Mouse (Mus musculus): ENCODE results near the gene Sugct. TPM values are rescaled to one million over a fixed set of nuclear protein-coding genes. Genes with fewer than 3 reads are reported as not detected.

Gene Sugct
- 3.8 and 6.5 TPM in 2 replicates for polyA plus RNA-seq (2012; rRNA removed)

- peak; percentile 99 for DNase-seq (ENCODE audit: low spot score)
These were observed at the start of gene Sugct, which contains the start of gene Mplkip for GRCm38 (mm10) chr13:17694911-17695699. TSS of gene Sugct (minus strand) at chr13:17695553. TSS of gene Mplkip (plus strand) at chr13:17695192.

GRCm38 (mm10) chr13:17728798-17729197 is 33.4 kb upstream of the Sugct start:
- no peak for DNase-seq (ENCODE audit: low spot score)

DNA sequence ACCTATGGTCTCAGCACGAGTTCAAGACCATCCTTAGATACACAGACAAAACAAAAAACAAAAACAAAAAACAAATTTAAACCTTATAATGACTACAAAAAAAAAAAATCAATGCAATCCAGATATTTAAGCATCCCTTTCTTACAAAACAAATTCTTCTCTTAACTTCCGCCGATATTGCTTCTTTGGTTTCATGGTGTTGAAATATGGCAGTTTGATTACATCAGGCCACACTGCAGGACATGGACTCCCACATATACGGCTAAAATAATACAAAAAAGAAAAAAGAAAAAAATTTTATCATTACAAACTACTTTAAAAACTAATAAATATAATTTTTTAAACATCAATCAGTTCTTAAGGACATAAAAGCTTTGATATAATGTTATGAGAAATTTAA is 32.6 kb upstream of the Sugct start:
- no peak for DNase-seq (ENCODE audit: low spot score)

DNA sequence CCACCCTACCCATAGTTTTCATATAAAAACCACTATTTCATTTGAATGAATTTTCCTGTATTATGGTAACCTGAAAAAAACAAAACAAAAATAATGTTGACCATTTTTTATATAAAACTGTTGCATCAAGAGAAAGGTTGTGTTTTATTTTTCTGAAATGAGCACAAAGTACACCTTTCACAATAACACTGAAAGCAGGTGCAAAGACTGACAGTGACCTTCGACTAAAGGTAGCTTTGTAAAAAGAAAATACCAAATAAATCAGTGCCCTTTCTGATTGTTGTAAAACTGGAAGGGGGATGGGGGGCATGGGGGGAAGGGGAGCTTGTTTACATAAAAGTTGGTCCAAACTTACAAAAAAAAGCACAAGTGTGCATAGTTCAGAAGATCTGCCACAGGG is 22.0 kb upstream of the Sugct start:
- no peak for DNase-seq (ENCODE audit: low spot score)

GRCm38 (mm10) chr13:17708784-17709311 is 13.5 kb upstream of the Sugct start:
- no peak for DNase-seq (ENCODE audit: low spot score)

DNA sequence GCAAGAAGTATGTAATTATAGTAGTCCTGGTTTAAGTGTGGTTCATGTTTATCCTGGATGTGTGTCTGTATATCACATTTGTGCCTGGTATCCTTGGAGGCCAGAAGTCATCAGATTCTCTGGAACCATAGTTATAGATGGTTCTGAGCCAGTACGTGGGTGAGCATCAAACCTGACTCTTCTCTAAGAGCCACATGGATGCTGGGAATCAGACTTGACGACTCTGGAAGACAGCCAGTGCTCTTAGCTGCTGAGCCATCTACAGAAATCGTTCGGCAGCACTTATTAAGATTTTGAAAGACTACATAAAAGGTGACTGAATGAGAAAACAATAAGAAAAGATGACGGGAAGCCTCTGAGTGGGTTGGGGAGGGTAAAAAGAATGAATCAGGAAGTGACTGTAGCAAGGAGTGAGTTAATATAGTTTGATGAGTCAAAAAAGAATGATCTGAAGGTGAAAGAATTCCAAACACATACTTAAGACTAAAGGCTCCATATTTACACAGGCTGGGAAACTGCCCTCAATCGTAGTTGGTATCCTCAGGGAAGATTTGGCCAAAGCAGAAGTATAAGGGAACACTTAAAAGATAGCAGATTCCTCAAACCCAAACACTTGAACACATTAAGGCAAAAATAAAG is 10.0 kb upstream of the Sugct start:
- DNase-seq (ENCODE audit: low spot score): no peak

GRCm38 (mm10) chr13:17702311-17702710 is 7.0 kb upstream of the Sugct start:
- DNase-seq (ENCODE audit: low spot score): no peak

DNA sequence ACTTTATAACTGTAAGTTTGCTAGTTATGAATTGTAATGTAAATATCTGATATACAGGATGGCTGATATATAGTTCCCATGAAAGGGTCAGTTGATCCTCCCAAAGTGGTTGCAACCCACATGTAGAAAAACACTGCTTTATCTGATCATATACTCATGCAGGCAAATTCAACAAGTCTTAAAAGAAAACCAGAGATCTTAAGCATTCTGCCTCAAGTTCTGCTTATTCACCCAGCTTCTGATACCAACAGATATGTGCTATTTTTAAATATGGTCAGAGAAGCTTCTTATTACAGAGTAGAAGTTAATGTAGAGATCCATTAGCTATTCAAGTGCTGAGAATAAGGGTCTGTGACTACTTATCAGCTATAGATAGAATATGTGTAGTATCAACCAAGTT is 6.0 kb upstream of the Sugct start:
- no peak for DNase-seq (ENCODE audit: low spot score)

- no peak for DNase-seq (ENCODE audit: low spot score)
These were observed 4.8 kb upstream of the Sugct start for GRCm38 (mm10) chr13:17700090-17700715.

- no peak for DNase-seq (ENCODE audit: low spot score)
These were observed 686 bp upstream of the Sugct start for GRCm38 (mm10) chr13:17695898-17696580.

DNA sequence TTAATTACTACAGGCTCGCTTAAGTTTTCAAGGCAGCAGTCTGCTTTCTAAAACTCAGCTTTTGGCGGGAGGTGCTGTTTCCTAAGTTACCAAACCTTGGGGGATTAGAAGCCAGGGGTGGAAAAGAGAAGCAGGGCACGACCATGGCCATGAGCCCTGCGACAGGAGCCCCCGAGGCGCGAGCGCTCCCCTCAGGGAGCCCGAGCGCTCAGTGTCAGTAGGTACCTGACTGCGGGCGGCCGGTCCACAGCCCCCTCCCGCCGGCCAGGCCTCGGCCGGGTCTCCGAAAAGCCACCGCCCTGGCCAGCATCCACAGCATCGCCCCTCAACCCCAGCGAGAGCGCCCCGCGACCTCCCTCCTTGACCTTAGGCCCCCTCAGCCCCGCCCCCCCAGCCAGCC is 939 bp downstream of the Sugct start:
- DNase-seq (ENCODE audit: low spot score): no peak

DNA sequence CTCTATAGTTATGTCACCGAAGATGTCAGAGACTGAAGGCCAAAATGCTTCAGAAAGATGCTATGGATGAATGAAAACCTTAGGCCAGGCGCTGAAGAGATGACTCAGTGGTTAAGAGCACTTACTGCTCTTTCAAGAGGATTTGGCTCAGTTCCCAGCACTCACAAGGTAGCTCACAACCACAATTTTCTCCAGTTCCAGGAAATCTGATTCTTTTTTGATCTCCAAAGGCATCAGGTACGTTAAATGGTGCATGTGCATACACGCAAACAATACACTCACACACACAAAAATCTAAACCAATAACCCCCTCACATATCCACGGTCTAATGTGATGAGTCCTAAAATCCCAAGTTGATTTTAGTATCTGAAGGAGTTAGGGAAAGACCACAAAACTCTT is 1.5 kb downstream of the Sugct start:
- DNase-seq (ENCODE audit: low spot score): no peak

- DNase-seq (ENCODE audit: low spot score): no peak
These were observed 3.9 kb downstream of the Sugct start for GRCm38 (mm10) chr13:17691436-17691835.

DNA sequence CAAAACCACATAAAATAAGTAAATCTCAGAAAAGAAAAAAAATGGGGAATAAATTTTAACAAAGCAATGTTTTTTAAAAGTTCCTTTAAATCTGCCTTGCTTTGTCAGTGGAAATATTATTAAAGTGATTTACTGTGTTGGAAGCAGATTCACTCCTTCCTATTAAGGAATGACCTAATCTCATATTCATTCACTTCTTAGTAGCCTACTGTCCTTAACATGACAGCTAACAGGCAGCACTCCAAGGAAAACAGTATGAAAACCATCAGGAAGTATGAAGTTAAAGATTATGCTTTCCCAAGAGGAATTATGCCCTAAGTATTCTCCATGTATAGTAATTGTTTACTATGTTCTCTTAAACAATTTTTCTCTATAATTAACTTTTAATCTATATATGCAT is 4.7 kb downstream of the Sugct start:
- no peak for DNase-seq (ENCODE audit: low spot score)

DNA sequence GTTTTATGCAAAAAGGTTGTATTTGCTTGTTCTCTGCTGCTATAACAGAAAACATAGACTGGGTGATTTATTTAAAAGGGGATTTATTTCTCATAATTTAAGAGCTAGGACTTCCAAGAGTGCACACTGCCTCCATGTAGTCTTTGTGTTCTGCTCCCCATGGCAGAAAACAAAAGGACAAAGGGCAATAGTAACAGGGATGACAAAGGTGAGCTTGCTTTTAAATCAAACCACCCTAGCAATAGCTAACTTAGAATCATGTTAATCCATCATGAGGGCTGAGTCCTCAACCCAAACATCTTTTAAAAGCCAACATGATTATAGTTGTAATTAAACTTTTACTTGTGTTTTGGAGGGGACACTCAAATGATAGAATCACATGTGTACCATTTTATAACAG is 5.9 kb downstream of the Sugct start:
- no peak for DNase-seq (ENCODE audit: low spot score)

GRCm38 (mm10) chr13:17671122-17671521 is 24.2 kb downstream of the Sugct start:
- DNase-seq (ENCODE audit: low spot score): no peak

- no peak for DNase-seq (ENCODE audit: low spot score)
These were observed 28.0 kb downstream of the Sugct start for GRCm38 (mm10) chr13:17667380-17667779.

DNA sequence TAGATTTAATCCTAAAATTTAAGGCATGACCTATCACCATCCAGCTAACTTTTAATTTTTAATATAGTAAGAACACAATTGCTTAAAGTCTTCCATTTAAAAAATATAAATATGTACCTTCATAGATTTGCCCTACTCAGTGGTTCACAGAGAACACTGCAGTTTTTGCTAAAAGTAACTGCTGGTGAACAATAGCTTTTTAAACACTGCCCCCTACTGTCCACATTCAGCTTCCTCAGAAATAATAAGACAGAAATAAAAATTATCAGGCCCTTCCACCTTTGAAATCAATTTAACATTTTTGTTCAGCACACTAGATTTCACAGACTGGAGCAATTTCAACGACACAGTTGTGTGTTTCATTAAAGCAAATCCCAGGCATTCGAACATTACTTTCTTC is 53.1 kb downstream of the Sugct start:
- no peak for DNase-seq (ENCODE audit: low spot score)

DNA sequence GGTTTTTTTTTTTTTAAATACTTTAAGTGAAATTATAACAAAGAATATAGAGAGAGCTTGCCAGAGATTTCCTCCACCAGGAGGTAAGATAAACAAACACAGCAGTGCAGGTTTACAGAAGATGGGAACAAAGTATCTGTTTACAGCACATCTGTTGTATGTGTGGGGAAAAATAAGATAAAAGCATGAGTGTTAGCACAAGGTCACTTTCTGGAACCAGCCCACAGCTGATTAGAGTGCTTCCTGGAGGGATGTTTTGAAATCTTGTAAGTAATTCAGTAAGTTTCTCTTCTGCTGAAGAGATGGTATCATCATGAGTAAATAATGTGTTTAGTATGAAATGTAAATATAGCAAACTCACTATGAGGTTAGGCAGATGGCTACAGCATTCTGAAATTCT is 57.3 kb downstream of the Sugct start:
- no peak for DNase-seq (ENCODE audit: low spot score)

DNA sequence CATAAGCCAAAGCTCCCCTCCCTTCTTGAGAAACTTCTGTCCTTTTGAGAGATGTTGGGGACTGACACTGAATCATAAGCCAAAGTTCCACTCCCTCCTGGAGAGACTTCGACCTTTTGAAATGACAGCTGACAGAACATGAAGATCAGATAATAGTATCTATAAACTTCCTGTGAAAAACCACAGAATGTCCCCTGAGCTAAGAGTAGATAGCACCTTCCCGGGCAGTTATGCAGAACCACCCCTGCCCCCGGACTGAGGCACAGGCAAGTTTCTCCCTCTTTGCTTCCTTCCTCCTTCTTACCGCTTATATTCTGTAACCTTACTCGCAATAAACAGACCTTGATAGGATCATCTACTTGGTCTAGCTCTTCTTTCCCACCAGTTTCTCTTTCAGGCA is 68.2 kb downstream of the Sugct start:
- DNase-seq (ENCODE audit: low spot score): no peak

GRCm38 (mm10) chr13:17624976-17625375 is 70.4 kb downstream of the Sugct start:
- no peak for DNase-seq (ENCODE audit: low spot score)

GRCm38 (mm10) chr13:17606217-17606616 is 89.1 kb downstream of the Sugct start:
- DNase-seq (ENCODE audit: low spot score): no peak

Data from urinary bladder, adult 2 months (tissue).